Mouse (Mus musculus) ES-E14 (cell line): ENCODE data around the gene Fcgr1. TPM values are rescaled to one million over a fixed set of nuclear protein-coding genes. Genes with fewer than 3 reads are reported as not detected.

Experiments used
- DNase-seq: peaks from one replicate; pipeline ENCODE4 v3.0.0-alpha.2; 2013; ENCODE audit warnings: low read depth, low spot score
- H3K27ac ChIP-seq: 2 replicates; pipeline ENCODE4 v1.5.1; 2012; ENCODE audit warnings: low read depth, mild to moderate bottlenecking, low read length, moderate library complexity, mixed read lengths; ENCODE audit not compliant: poor library complexity, insufficient read depth, severe bottlenecking
- H3K36me3 ChIP-seq: 2 replicates; pipeline ENCODE4 v1.6.1; 2012; ENCODE audit warnings: mild to moderate bottlenecking, low read length, moderate library complexity, mixed read lengths; ENCODE audit not compliant: control insufficient read depth, poor library complexity, insufficient read depth, severe bottlenecking
- H3K4me1 ChIP-seq, 2 experiments: fragments of 150-350 bp in 1 of 2; sonication (generic) in 1 of 2; 2 replicates each; pipeline ENCODE4 v1.6.1; 2012; ENCODE audit warnings: low read length in 2 of 2, mild to moderate bottlenecking in 1 of 2, mixed read lengths in 1 of 2; ENCODE audit not compliant: control insufficient read depth in 2 of 2, insufficient read depth in 2 of 2, poor library complexity in 1 of 2
- H3K4me3 ChIP-seq, 2 experiments: fragments of 150-350 bp in 1 of 2; sonication (generic) in 1 of 2; 2 replicates each; pipeline ENCODE4 v1.5.1; 2012; ENCODE audit warnings: low read length in 2 of 2, low read depth in 1 of 2, mild to moderate bottlenecking in 1 of 2, mixed read lengths in 1 of 2; ENCODE audit not compliant: insufficient read depth in 1 of 2, poor library complexity in 1 of 2, severe bottlenecking in 1 of 2
- H3K9ac ChIP-seq: 2 replicates; pipeline ENCODE4 v1.6.1; 2012; ENCODE audit warnings: low read depth, mild to moderate bottlenecking, low read length, mixed read lengths; ENCODE audit not compliant: poor library complexity, insufficient read depth, severe bottlenecking
- H3K9me3 ChIP-seq: fragments of 150-350 bp; sonication (generic); 2 replicates; pipeline ENCODE4 v1.6.1; 2012; ENCODE audit warnings: low read depth, mild to moderate bottlenecking, low read length; ENCODE audit not compliant: control insufficient read depth, insufficient read depth
- CHD2 ChIP-seq: IDR thresholded peaks from 2 replicates; pipeline ENCODE4 v1.6.1; 2014; ENCODE audit warnings: mild to moderate bottlenecking, low read depth, low read length, inconsistent platforms
- HCFC1 ChIP-seq: IDR thresholded peaks from 2 replicates; pipeline ENCODE4 v1.6.1; 2012; ENCODE audit warnings: low read length, inconsistent platforms, borderline replicate concordance; ENCODE audit not compliant: insufficient read depth
- MAFK ChIP-seq: IDR thresholded peaks from 2 replicates; pipeline ENCODE4 v1.6.1; 2014; ENCODE audit warnings: mild to moderate bottlenecking, low read depth, low read length, inconsistent platforms; ENCODE audit not compliant: insufficient read depth
- ZC3H11A ChIP-seq: IDR thresholded peaks from 2 replicates; pipeline ENCODE4 v1.6.1; 2012; ENCODE audit warnings: low read depth, mild to moderate bottlenecking, inconsistent platforms, low read length, borderline replicate concordance
- ZNF384 ChIP-seq: IDR thresholded peaks from 2 replicates; pipeline ENCODE4 v1.6.1; 2012; ENCODE audit warnings: low read depth, low read length, inconsistent platforms
- in situ Hi-C, 2 experiments: fragments of 600-800 bp; cut with MboI; formaldehyde crosslinking; loops; one replicate each; pipeline ENCODE4 v1.15.1; 2025; ENCODE audit warnings: low sequenced_read_pairs in 2 of 2, inconsistent platforms in 1 of 2; ENCODE audit not compliant: unreplicated experiment in 2 of 2
- total RNA-seq: library from RNA; depleted of rRNA; stranded (reverse); fragments of 300-350 nt; gene quantifications from 2 replicates; pipeline ENCODE4 v1.2.3, GENCODE M21; 2012

Gene Fcgr1
- total RNA-seq, 1 experiment = not detected

- DNase-seq = no peak
- Histone ChIP-seq H3K9me3 (no peaks in the 10 kb centered on the region), H3K36me3 (no peaks in the 10 kb centered on the region), H3K9ac (peak overlapping the region; percentile 37; the same call in 1 of the 2 replicates), H3K27ac (no peak overlapping the region), H3K4me1 (peaks cover 9 to 30% of the 10 kb centered on the region in 2 experiments; a peak in 3 of 4 replicates), H3K4me3 (peak overlapping the region in 1 of 2 experiments; percentile 16; a peak in 1 of 4 replicates)
- in situ Hi-C loops = loop anchor here in 1 of 2 experiments (25.0 kb wide), 1 partner anchor 105 kb away; no protein-coding TSS in a partner anchor
- TF ChIP-seq MAFK = no peak
- TF ChIP-seq CHD2 = no peak
- TF ChIP-seq ZC3H11A = no peak
- TF ChIP-seq HCFC1 = no peak
- TF ChIP-seq ZNF384 = no peak
Measured at GRCm38 (mm10) chr3:96332000-96332399, 38.2 kb upstream of the Fcgr1 start.

GRCm38 (mm10) chr3:96331438-96331837, 37.7 kb upstream of the Fcgr1 start:
- Histone ChIP-seq H3K9ac (no peak overlapping the region), H3K4me1 (peaks cover 6 to 24% of the 10 kb centered on the region in 2 experiments; a peak in 3 of 4 replicates), H3K36me3 (no peaks in the 10 kb centered on the region), H3K27ac (no peak overlapping the region), H3K9me3 (no peaks in the 10 kb centered on the region), H3K4me3 (no peak overlapping the region)
- no peak for TF ChIP-seq MAFK
- TF ChIP-seq CHD2 = no peak
- TF ChIP-seq ZNF384 = no peak
- no peak for TF ChIP-seq ZC3H11A
- TF ChIP-seq HCFC1 = no peak
- in situ Hi-C loops = loop anchor here in 1 of 2 experiments (25.0 kb wide), 1 partner anchor 106 kb away; no protein-coding TSS in a partner anchor
- DNase-seq = no peak

DNA sequence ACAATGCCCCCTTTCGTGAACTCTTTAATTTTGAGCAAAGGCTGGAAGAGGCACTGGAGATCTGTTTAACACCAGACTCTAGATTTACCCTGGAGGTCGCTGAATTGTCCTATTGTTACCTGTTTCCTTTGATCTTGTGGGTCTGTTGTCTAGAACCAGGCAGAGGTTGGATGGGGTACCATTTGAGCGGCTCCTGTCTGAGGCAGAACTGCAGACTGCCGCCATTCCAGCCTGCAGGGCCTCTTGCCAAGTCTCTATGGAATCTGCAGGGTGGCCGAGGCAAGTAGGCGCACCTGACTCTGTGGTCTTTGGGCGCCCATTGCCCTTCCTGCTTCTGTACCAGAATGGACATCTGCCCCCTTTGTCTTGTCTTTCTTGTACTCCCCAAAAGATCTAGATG, 36.8 kb upstream of the Fcgr1 start:
- no peaks in the 10 kb centered on the region for H3K36me3 ChIP-seq
- H3K27ac ChIP-seq = no peak overlapping the region
- TF ChIP-seq HCFC1 = no peak
- no peak for TF ChIP-seq CHD2
- no peak for TF ChIP-seq ZNF384
- TF ChIP-seq MAFK = no peak
- TF ChIP-seq ZC3H11A = no peak
- H3K4me3 ChIP-seq = no peak overlapping the region
- in situ Hi-C loops = loop anchor here in 1 of 2 experiments (25.0 kb wide), 1 partner anchor 107 kb away; no protein-coding TSS in a partner anchor
- H3K4me1 ChIP-seq = peaks cover 3 to 21% of the 10 kb centered on the region in 2 experiments; a peak in 3 of 4 replicates
- H3K9me3 ChIP-seq = no peaks in the 10 kb centered on the region
- no peak for DNase-seq
- H3K9ac ChIP-seq = no peak overlapping the region

DNA sequence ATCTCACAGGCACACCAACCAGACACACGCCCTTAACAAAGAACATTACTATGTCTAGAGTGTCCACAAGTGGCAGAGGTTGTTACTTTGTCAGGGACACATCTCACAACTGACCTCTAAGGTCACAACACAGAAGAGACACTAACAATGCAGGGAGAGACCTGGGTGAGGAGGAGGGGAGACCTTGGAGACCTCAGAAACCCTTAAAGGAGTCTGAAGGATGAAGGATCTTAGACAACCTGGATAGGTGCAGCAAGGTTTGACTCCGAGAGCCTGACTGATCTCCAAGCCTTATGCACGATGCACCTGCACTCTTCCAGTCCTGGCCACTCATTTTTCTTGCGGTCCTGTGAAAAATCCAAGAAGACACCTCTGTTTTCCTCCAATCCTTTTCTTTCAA, 36.4 kb upstream of the Fcgr1 start:
- DNase-seq = no peak
- Histone ChIP-seq H3K4me3 (no peak overlapping the region), H3K4me1 (peaks cover 1 to 21% of the 10 kb centered on the region in 2 experiments; a peak in 3 of 4 replicates), H3K9me3 (no peaks in the 10 kb centered on the region), H3K27ac (no peak overlapping the region), H3K36me3 (no peaks in the 10 kb centered on the region), H3K9ac (no peak overlapping the region)
- TF ChIP-seq MAFK (no peak), HCFC1 (no peak), CHD2 (no peak), ZNF384 (no peak), ZC3H11A (no peak)
- in situ Hi-C loops = loop anchor here in 1 of 2 experiments (25.0 kb wide), 1 partner anchor 107 kb away; no protein-coding TSS in a partner anchor
